ENCODE assay signal across 16 mouse cellular contexts in the genomic region with DNA sequence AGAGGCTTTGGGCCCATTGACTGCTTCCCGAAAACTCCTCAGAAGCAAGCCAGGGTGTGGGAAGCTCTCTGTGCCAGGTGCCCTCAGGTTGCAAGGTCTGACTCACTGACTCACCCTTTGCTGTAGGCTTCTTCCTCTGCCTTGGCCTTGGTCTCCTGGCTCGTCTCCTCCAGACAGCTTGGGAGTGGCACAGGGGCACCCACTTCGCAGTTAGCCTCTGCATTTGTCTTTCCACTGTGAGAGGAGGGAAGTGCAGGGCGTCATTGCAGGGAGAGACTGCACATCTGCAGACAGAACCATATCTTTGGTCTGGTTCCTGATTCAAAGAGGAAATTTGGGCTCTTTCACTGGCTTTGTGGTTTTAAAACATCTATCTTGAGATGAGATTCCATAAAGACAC. TPM values are rescaled to one million over a fixed set of nuclear protein-coding genes. Genes with fewer than 3 reads are reported as not detected.
DNase-seq lines count a peak whose midpoint lies in the region; ATAC-seq and TF ChIP-seq lines count a peak whose summit lies in the region.
"Had no signal": no experiment of that assay in that cellular context is flagged by ENCODE, and none has a peak within 500 bp of the region (broad histone marks: within the 10 kb centered on the region; RNA-seq: fewer than 3 reads in every experiment).

No protein-coding gene starts in this region.

- H3K36me3 ChIP-seq in heart, embryonic 10.5 days = peaks cover 12% of the 10 kb centered on the region; the same call in 1 of the 2 replicates
- H3K36me3 ChIP-seq in limb, embryonic 15.5 days = no peaks in the 10 kb centered on the region
- no peaks in the 10 kb centered on the region for H3K36me3 ChIP-seq in limb, embryonic 10.5 days
- H3K36me3 ChIP-seq in intestine, postnatal 0 days (ENCODE audit: control insufficient read depth, insufficient read depth) = peaks cover 10% of the 10 kb centered on the region; the same call in 1 of the 2 replicates
- H3K36me3 ChIP-seq: forebrain, embryonic 12.5 days; limb, embryonic 13.5 days had no signal

- peaks cover 20% of the 10 kb centered on the region for H3K4me1 ChIP-seq in heart, embryonic 10.5 days
- no peaks in the 10 kb centered on the region for H3K4me1 ChIP-seq in limb, embryonic 15.5 days
- 0 out of 2 replicates have a peak, but pooled peaks cover 3% of the 10 kb centered on the region for H3K4me1 ChIP-seq in limb, embryonic 10.5 days
- 0 out of 2 replicates have a peak, but pooled peaks cover 3% of the 10 kb centered on the region for H3K4me1 ChIP-seq in intestine, postnatal 0 days (replicated peaks; ENCODE audit: control insufficient read depth, insufficient read depth, low read length)
- H3K4me1 ChIP-seq: forebrain, embryonic 12.5 days; limb, embryonic 13.5 days had no signal

- H3K9me3 ChIP-seq in heart, embryonic 10.5 days = no peaks in the 10 kb centered on the region
- no peaks in the 10 kb centered on the region for H3K9me3 ChIP-seq in limb, embryonic 15.5 days
- H3K9me3 ChIP-seq in limb, embryonic 10.5 days (replicated peaks) = no peaks in the 10 kb centered on the region
- no peaks in the 10 kb centered on the region for H3K9me3 ChIP-seq in intestine, postnatal 0 days (ENCODE audit: control insufficient read depth)
- H3K9me3 ChIP-seq: forebrain, embryonic 12.5 days; limb, embryonic 13.5 days had no signal

- H3K4me3 ChIP-seq in heart, embryonic 10.5 days = no peak overlapping the region
- H3K4me3 ChIP-seq in limb, embryonic 15.5 days = no peak overlapping the region
- no peak overlapping the region for H3K4me3 ChIP-seq in limb, embryonic 10.5 days
- H3K4me3 ChIP-seq in intestine, postnatal 0 days (ENCODE audit: low read depth, low read length) = no peak overlapping the region
- H3K4me3 ChIP-seq: forebrain, embryonic 12.5 days; layer of hippocampus, adult 2 months; limb, embryonic 13.5 days had no signal

- TF ChIP-seq CTCF in intestine, postnatal 0 days (IDR thresholded peaks at IDR 0.05; ENCODE audit: low read depth) = no peak

- no peak for DNase-seq in heart, embryonic 10.5 days (ENCODE audit: low spot score)
- no peak for DNase-seq in heart, postnatal 36 days
- no peak for DNase-seq in limb, embryonic 10.5 days (ENCODE audit: low spot score)
- no peak for DNase-seq in layer of hippocampus, adult 8-10 months (ENCODE audit: low spot score in 2 of 2)
- DNase-seq in left cerebral cortex, adult 18-20 months (ENCODE audit: low spot score in 2 of 2) = no peak
- DNase-seq: cerebellum, adult 9-11 months; right cerebral cortex, adult 18-20 months; spleen, adult 18-20 months had no signal

- WGBS in heart, embryonic 10.5 days = 79% methylated on average over 4 of the region's 4 CpGs
- 70% methylated on average over 4 of the region's 4 CpGs for WGBS in limb, embryonic 15.5 days
- 82% methylated on average over 4 of the region's 4 CpGs for whole genome bisulfite sequencing in limb, embryonic 10.5 days
- WGBS in intestine, postnatal 0 days = 58% methylated on average over 4 of the region's 4 CpGs

- no peaks in the 10 kb centered on the region for H3K27me3 ChIP-seq in heart, embryonic 10.5 days (ENCODE audit: insufficient read depth, poor library complexity, severe bottlenecking)
- H3K27me3 ChIP-seq in limb, embryonic 15.5 days = no peaks in the 10 kb centered on the region
- H3K27me3 ChIP-seq in limb, embryonic 10.5 days (ENCODE audit: low read depth, poor library complexity, severe bottlenecking) = no peaks in the 10 kb centered on the region
- no peaks in the 10 kb centered on the region for H3K27me3 ChIP-seq in intestine, postnatal 0 days (replicated peaks; ENCODE audit: control insufficient read depth, insufficient read depth, low read length)
- H3K27me3 ChIP-seq: forebrain, embryonic 12.5 days; limb, embryonic 13.5 days had no signal

- no peak for ATAC-seq in limb, embryonic 15.5 days (ENCODE audit: insufficient number of reproducible peaks, low FRiP score, low TSS enrichment, low read depth)
- 0 out of 2 replicates have a peak, but pooled peaks have one; percentile 43 for ATAC-seq in intestine, postnatal 0 days
- peak; percentile 68 for ATAC-seq in megakaryocyte, adult 5-6 weeks (ENCODE audit: poor library complexity, severe bottlenecking)

- intact Hi-C loops in heart, postnatal 36 days (cut with DNase I) = no loop called here

- no peak overlapping the region for H3K9ac ChIP-seq in limb, embryonic 15.5 days
- H3K9ac ChIP-seq in intestine, postnatal 0 days (ENCODE audit: low read depth, low read length) = no peak overlapping the region
- H3K9ac ChIP-seq: forebrain, embryonic 12.5 days; limb, embryonic 13.5 days had no signal

- peak overlapping the region; percentile 23; the same call in 1 of the 2 replicates for H3K27ac ChIP-seq in heart, embryonic 10.5 days
- 0 out of 2 replicates have a peak overlapping the region, but pooled peaks have one; percentile 44 for H3K27ac ChIP-seq in limb, embryonic 15.5 days
- no peak overlapping the region for H3K27ac ChIP-seq in limb, embryonic 10.5 days
- H3K27ac ChIP-seq in intestine, postnatal 0 days (ENCODE audit: low read depth, low read length) = no peak overlapping the region; the same call in 1 of the 2 replicates
- H3K27ac ChIP-seq: forebrain, embryonic 12.5 days; layer of hippocampus, adult 2 months; limb, embryonic 13.5 days had no signal

- no peak overlapping the region for H3K4me2 ChIP-seq in limb, embryonic 15.5 days
- H3K4me2 ChIP-seq in intestine, postnatal 0 days (replicated peaks; ENCODE audit: low read depth) = no peak overlapping the region
- H3K4me2 ChIP-seq: forebrain, embryonic 12.5 days; limb, embryonic 13.5 days had no signal

RNA-seq across cellular contexts. Expression of a gene that starts 15.0 kb away (rescaled TPM):
- 1.6 and 3.6 TPM in 2 replicates for polyA plus RNA-seq in heart, embryonic 10.5 days (2016; fragmentation: Nextera tagmentation; extraction: Ambion mirVana)
- total RNA-seq in heart, postnatal 36 days (2021) = 10 to 100 TPM; 14.1 to 28.1 TPM
- 14.6 and 19.4 TPM in 2 replicates for polyA plus RNA-seq in limb, embryonic 15.5 days (2015; fragmentation: Nextera tagmentation; extraction: Ambion mirVana)
- 0.18 and 0.30 TPM in 2 replicates for polyA plus RNA-seq in limb, embryonic 10.5 days (2016; fragmentation: Nextera tagmentation; extraction: Ambion mirVana)
- 26.9 and 29.9 TPM in 2 replicates for polyA plus RNA-seq in intestine, postnatal 0 days (2015; fragmentation: Nextera tagmentation; extraction: Ambion mirVana)
- 1.1 and 1.2 TPM in 2 replicates for total RNA-seq in megakaryocyte, adult 5-6 weeks (2015)
- total RNA-seq in megakaryocyte, adult 5-6 weeks (2017) = 0.92 and 0.98 TPM in 2 replicates
- 1 to 10 TPM in 3 of 4 experiments, under 1 TPM in 1; 0.99 to 2.2 (median 1.6) TPM for total RNA-seq in layer of hippocampus, adult 8-10 months (2022)
- 1 to 10 TPM; 1.5 to 1.6 TPM for total RNA-seq in left cerebral cortex, adult 18-20 months (2021)
- total RNA-seq: hematopoietic stem cell, adult 5-6 weeks; MEL had no signal

RNA-seq across cellular contexts. Expression of a gene that starts 33.8 kb away (rescaled TPM):
- 29.3 and 31.6 TPM in 2 replicates for polyA plus RNA-seq in heart, embryonic 10.5 days (2016; fragmentation: Nextera tagmentation; extraction: Ambion mirVana)
- 10 to 100 TPM; 36.5 to 38.1 TPM for total RNA-seq in heart, postnatal 36 days (2021)
- polyA plus RNA-seq in limb, embryonic 15.5 days (2015; fragmentation: Nextera tagmentation; extraction: Ambion mirVana) = 18.6 and 24.4 TPM in 2 replicates
- 16.8 and 18.3 TPM in 2 replicates for polyA plus RNA-seq in limb, embryonic 10.5 days (2016; fragmentation: Nextera tagmentation; extraction: Ambion mirVana)
- polyA plus RNA-seq in intestine, postnatal 0 days (2015; fragmentation: Nextera tagmentation; extraction: Ambion mirVana) = 31.0 and 33.5 TPM in 2 replicates
- total RNA-seq in megakaryocyte, adult 5-6 weeks (2015) = 31.6 and 36.3 TPM in 2 replicates
- total RNA-seq in megakaryocyte, adult 5-6 weeks (2017) = 28.7 and 39.0 TPM in 2 replicates
- total RNA-seq in layer of hippocampus, adult 8-10 months (2022) = 10 to 100 TPM; 72.8 to 92.5 (median 82.8) TPM
- total RNA-seq in left cerebral cortex, adult 18-20 months (2021) = 10 to 100 TPM; 76.2 to 85.0 TPM

Comparison
In these comparisons a context has a peak if more than half of its experiments do, and no peak if none do; other contexts are left out.
1. H3K27ac ChIP-seq: peak in heart, embryonic 10.5 days (single experiment) and limb, embryonic 15.5 days (single experiment); none in limb, embryonic 10.5 days (single experiment) and intestine, postnatal 0 days (single experiment).
2. RNA of a gene that starts 15.0 kb away (total RNA-seq): 14.1 to 28.1 TPM in heart, postnatal 36 days; 0.99 to 2.2 TPM in layer of hippocampus, adult 8-10 months, 1.5 to 1.6 TPM in left cerebral cortex, adult 18-20 months and 0.92 to 1.2 TPM in megakaryocyte, adult 5-6 weeks; every median in the first group is over 4 times any median in the second.